Mouse (Mus musculus): ENCODE measurements around the gene Pin1rt1. TPM values are rescaled to one million over a fixed set of nuclear protein-coding genes. Genes with fewer than 3 reads are reported as not detected.

The Pin1rt1 gene
- total RNA-seq, 2 experiments from 2014 or later, result not detected

Other genes starting within 250 kb of the Pin1rt1 start
- 36.0 and 40.5 TPM in 2 replicates for gene Hipk3, start 221.9 kb downstream of the Pin1rt1 start, total RNA-seq (2014; fragmentation: Nextera tagmentation)
- 35.9 and 41.3 TPM in 2 replicates for gene Hipk3, start 221.9 kb downstream of the Pin1rt1 start, total RNA-seq (2017)
- gene Cstf3, start 125.9 kb downstream of the Pin1rt1 start, total RNA-seq (2014; fragmentation: Nextera tagmentation), result 54.8 and 64.6 TPM in 2 replicates
- gene Cstf3, start 125.9 kb downstream of the Pin1rt1 start, total RNA-seq (2017), result 20.0 and 20.6 TPM in 2 replicates
- 18.3 and 21.3 TPM in 2 replicates for gene Tcp11l1, start 4.2 kb downstream of the Pin1rt1 start, total RNA-seq (2014; fragmentation: Nextera tagmentation)
- gene Tcp11l1, start 4.2 kb downstream of the Pin1rt1 start, total RNA-seq (2017), result 7.9 and 10.5 TPM in 2 replicates
- gene Depdc7, start 26.5 kb upstream of the Pin1rt1 start, total RNA-seq (2014; fragmentation: Nextera tagmentation), result 2.4 and 2.9 TPM in 2 replicates
- 4.7 and 11.6 TPM in 2 replicates for gene Depdc7, start 26.5 kb upstream of the Pin1rt1 start, total RNA-seq (2017)
- 44.6 and 49.0 TPM in 2 replicates for gene Qser1, start 100.4 kb upstream of the Pin1rt1 start, total RNA-seq (2014; fragmentation: Nextera tagmentation)
- gene Qser1, start 100.4 kb upstream of the Pin1rt1 start, total RNA-seq (2017), result 14.3 and 15.9 TPM in 2 replicates
- 6.1 TPM in 1 of 2 replicates, not detected in the other for gene Prrg4, start 133.5 kb upstream of the Pin1rt1 start, total RNA-seq (2014; fragmentation: Nextera tagmentation)
- gene Prrg4, start 133.5 kb upstream of the Pin1rt1 start, total RNA-seq (2017), result 2.0 and 2.8 TPM in 2 replicates
- gene Ccdc73, start 151.4 kb upstream of the Pin1rt1 start, total RNA-seq (2014; fragmentation: Nextera tagmentation), result 16.5 TPM in 1 of 2 replicates, not detected in the other
- 12.8 and 18.1 TPM in 2 replicates for gene Ccdc73, start 151.4 kb upstream of the Pin1rt1 start, total RNA-seq (2017)

Measured in granulocyte monocyte progenitor cell, adult 5-6 weeks (primary cell).